Mouse (Mus musculus): ENCODE measurements around the gene Col6a2.

- no peak for TF ChIP-seq GATA1 (IDR thresholded peaks at IDR 0.05; ENCODE audit: borderline replicate concordance, low read length)
- TF ChIP-seq FLI1 (IDR thresholded peaks at IDR 0.05; ENCODE audit: low read length), result no peak
These were observed 51.3 kb downstream of the Col6a2 start for GRCm38 (mm10) chr10:76572151-76572550.
